Mouse (Mus musculus): ENCODE data around the gene Trio. TPM values are rescaled to one million over a fixed set of nuclear protein-coding genes. Genes with fewer than 3 reads are reported as not detected.

Trio gene
- polyA plus RNA-seq, 1 experiment from 2014 or later, result 69.8 TPM

DNA sequence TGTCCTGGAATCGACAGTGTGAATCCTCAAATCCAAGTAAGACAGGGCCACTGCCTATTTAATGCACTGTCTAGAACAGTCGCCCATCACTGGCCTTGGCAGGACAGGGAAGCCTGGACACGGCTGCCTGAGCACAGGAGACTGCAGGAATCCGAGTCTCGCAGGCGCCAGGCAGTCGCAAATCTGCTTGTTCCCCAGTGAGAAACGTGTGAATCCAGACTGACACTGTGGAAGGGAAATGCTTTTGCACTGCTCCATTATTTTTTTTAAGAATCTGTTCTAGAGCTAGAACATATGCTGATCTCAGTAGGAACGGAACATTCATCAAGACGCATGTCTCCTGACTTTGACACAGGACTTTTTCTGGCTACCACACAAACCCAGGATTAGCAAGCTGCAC lies 208.6 kb downstream of the Trio start:
- peaks cover 21% of the 10 kb centered on the region for H3K4me1 ChIP-seq
- peaks cover 66% of the 10 kb centered on the region for H3K36me3 ChIP-seq
- no peaks in the 10 kb centered on the region for H3K27me3 ChIP-seq
- WGBS, result 83% methylated on average over 10 of the region's 10 CpGs
- H3K9ac ChIP-seq, result no peak overlapping the region
- no peak overlapping the region for H3K27ac ChIP-seq
- no peak overlapping the region for H3K4me2 ChIP-seq (replicated peaks)
- no peaks in the 10 kb centered on the region for H3K9me3 ChIP-seq
- no peak overlapping the region for H3K4me3 ChIP-seq
- ATAC-seq (ENCODE audit: insufficient number of reproducible peaks, insufficient read depth, low FRiP score, low TSS enrichment), result no peak

DNA sequence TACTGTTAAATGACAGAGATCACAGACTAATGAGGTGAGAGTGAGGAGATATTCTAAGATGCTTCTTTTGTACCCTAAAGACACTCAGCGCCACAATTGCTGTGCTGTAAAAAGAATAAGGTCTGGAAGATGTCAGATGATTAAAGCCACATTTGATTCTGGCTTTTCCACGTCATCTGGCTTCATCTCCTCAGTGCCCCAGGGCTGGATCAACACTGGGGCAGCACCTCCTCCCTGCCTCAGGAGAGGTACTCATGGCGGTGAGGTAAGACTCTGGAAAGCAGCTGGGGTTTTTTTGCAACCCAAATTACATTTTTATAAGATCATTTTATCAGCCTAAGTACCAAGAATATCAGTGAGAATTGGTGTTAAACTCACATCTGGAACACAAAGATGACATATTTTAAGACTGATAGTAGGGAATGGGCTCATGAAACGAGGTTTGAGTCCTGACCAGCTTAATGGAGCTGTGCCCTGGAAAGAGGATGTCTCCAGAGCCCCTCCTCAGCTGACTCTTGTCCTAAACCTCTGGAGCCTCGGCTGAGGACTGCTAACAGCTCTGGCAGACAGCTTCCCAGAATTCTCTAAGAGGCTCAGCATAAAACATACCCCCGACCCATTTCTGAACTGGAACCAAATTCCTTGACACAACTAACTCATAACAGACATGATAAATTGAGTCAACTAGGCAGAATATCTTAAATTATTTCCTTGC lies 210.8 kb downstream of the Trio start:
- peak overlapping the region; percentile 71 for H3K27ac ChIP-seq
- no peak overlapping the region for H3K4me3 ChIP-seq
- no peak overlapping the region for H3K9ac ChIP-seq
- 33% methylated on average over 6 of the region's 6 CpGs for WGBS
- no peak overlapping the region for H3K4me2 ChIP-seq (replicated peaks)
- H3K9me3 ChIP-seq, result no peaks in the 10 kb centered on the region
- H3K36me3 ChIP-seq, result peaks cover 58% of the 10 kb centered on the region
- peaks cover 39% of the 10 kb centered on the region for H3K4me1 ChIP-seq
- H3K27me3 ChIP-seq, result no peaks in the 10 kb centered on the region
- no peak for ATAC-seq (ENCODE audit: insufficient number of reproducible peaks, insufficient read depth, low FRiP score, low TSS enrichment)

- Histone ChIP-seq H3K9ac (no peak overlapping the region), H3K9me3 (no peaks in the 10 kb centered on the region), H3K27me3 (no peaks in the 10 kb centered on the region), H3K27ac (peak overlapping the region; percentile 87), H3K36me3 (peaks cover 28% of the 10 kb centered on the region), H3K4me1 (peaks cover 72% of the 10 kb centered on the region), H3K4me2 (replicated peaks) (no peak overlapping the region), H3K4me3 (no peak overlapping the region)
- 34% methylated on average over 12 of the region's 12 CpGs for WGBS
- no peak for ATAC-seq (ENCODE audit: insufficient number of reproducible peaks, insufficient read depth, low FRiP score, low TSS enrichment)
These were observed 214.7 kb downstream of the Trio start for GRCm38 (mm10) chr15:27810793-27811488.

GRCm38 (mm10) chr15:27810262-27810661 lies 215.4 kb downstream of the Trio start:
- WGBS, result 22% methylated on average over 7 of the region's 7 CpGs

DNA sequence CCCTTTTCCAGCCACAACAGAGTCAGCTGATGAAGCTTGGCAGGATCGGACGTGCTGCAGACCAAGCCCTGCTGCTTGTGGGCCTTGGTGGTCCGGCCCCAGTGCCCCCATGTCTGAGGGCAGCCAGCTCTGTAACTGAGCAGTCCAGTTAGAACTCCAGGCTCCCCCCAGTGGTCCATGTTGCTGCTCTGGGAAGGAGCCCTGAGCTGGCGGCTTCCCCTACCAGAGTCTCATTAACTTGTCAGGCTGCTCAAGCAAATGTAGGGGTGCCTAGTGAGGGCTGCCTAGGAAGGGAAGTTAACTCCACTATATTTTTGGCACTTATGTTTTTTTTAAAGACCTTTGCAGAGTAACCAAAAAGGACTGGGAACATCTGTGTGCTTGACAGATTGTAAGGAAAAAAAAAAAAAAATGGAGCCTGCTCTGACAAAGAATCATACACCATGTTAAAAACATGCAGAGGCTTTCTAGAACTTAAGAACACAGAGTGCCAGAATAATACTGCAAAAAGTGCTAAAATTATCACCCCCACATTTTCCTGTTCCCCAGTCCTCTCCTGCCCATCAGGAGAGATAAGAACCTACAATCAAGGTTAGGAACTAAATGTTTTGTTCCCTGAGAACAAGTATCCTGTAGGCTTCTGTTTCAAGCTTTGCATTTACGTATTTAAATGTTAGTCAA lies 216.9 kb downstream of the Trio start:
- peaks cover 75% of the 10 kb centered on the region for H3K4me1 ChIP-seq
- no peak overlapping the region for H3K9ac ChIP-seq
- no peaks in the 10 kb centered on the region for H3K9me3 ChIP-seq
- peak overlapping the region; percentile 83 for H3K27ac ChIP-seq
- no peak overlapping the region for H3K4me3 ChIP-seq
- no peak overlapping the region for H3K4me2 ChIP-seq (replicated peaks)
- WGBS, result 26% methylated on average over 5 of the region's 5 CpGs
- peaks cover 41% of the 10 kb centered on the region for H3K36me3 ChIP-seq
- peak; percentile 48; the same call in 1 of the 2 replicates for ATAC-seq (ENCODE audit: insufficient number of reproducible peaks, insufficient read depth, low FRiP score, low TSS enrichment)
- H3K27me3 ChIP-seq, result no peaks in the 10 kb centered on the region

More at GRCm38 (mm10) chr15:27810262-27810661, 215.4 kb downstream of the Trio start:
- Histone ChIP-seq H3K27ac (peak overlapping the region; percentile 87), H3K4me2 (replicated peaks) (no peak overlapping the region), H3K4me1 (peaks cover 72% of the 10 kb centered on the region), H3K4me3 (no peak overlapping the region), H3K27me3 (no peaks in the 10 kb centered on the region), H3K36me3 (peaks cover 30% of the 10 kb centered on the region), H3K9ac (no peak overlapping the region), H3K9me3 (no peaks in the 10 kb centered on the region)
- no peak for ATAC-seq (ENCODE audit: insufficient number of reproducible peaks, insufficient read depth, low FRiP score, low TSS enrichment)

DNA sequence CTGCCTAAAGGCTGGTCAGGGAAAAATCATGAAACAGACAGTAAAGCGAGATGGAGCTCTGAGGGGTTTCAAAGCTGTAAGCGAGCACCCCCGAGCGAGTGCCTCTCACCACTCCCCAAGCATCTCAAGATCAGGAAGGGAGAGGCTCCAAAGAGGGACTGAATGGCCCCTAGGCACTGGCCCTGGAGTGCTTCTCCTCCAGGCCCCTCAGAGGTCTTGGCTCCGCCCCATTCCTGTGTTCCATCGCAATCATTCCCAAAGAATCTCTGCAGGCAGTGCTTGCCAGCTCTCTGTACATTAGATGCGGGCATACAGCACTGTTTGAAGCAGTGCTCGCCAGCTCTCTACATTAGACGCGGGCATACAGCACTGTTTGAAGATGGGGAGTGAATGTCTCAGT lies 219.4 kb downstream of the Trio start:
- Histone ChIP-seq H3K4me3 (no peak overlapping the region), H3K9me3 (no peaks in the 10 kb centered on the region), H3K4me2 (replicated peaks) (no peak overlapping the region), H3K36me3 (peaks cover 31% of the 10 kb centered on the region), H3K4me1 (peaks cover 88% of the 10 kb centered on the region), H3K9ac (no peak overlapping the region), H3K27me3 (no peaks in the 10 kb centered on the region), H3K27ac (peak overlapping the region; percentile 46)
- no peak for ATAC-seq (ENCODE audit: insufficient number of reproducible peaks, insufficient read depth, low FRiP score, low TSS enrichment)
- WGBS, result 58% methylated on average over 10 of the region's 10 CpGs

DNA sequence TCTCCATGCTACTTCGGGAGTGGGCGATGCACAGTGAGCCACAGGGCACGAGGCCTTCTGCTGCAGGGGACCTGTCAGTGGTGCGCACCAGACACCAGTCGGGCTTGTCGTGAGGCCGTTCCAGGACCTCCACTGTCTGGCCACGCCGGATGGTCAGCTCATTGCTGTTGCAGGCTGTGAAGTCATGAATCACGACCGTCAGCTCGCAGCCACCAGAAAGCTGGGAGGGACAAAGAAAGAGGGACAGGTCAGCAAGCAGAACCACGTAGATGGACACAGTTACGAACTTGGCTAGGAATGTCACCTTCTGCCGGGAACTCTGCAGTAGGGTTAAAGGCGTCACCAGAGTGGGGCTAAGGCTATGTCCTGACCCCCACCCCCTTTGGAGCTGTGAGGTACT lies 220.0 kb downstream of the Trio start:
- Histone ChIP-seq H3K4me1 (peaks cover 86% of the 10 kb centered on the region), H3K4me2 (replicated peaks) (no peak overlapping the region), H3K36me3 (peaks cover 31% of the 10 kb centered on the region), H3K27me3 (no peaks in the 10 kb centered on the region), H3K4me3 (no peak overlapping the region), H3K27ac (peak overlapping the region; percentile 46; the same call in 1 of the 2 replicates), H3K9me3 (no peaks in the 10 kb centered on the region), H3K9ac (no peak overlapping the region)
- no peak for ATAC-seq (ENCODE audit: insufficient number of reproducible peaks, insufficient read depth, low FRiP score, low TSS enrichment)
- WGBS, result 87% methylated on average over 16 of the region's 16 CpGs

DNA sequence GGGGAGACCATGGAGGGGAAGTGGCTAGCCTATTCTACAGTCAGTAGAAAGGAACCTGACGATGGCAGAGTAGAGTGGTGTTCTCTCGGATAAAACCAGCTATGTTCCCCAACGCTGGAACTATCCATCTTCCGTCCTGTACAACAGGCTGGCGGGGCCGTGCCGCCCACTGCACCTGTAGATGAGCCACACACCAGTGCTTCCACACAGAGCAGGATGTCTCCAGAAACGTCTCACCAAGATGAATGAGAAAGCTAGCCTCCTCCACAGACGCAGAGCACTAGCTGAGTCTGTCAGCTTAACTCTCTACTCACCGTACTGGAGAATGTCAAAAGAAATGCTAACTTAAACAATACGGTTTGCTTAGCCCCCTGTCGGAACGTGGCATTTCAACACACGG lies 221.2 kb downstream of the Trio start:
- Histone ChIP-seq H3K27ac (peak overlapping the region; percentile 85), H3K9me3 (no peaks in the 10 kb centered on the region), H3K4me1 (peaks cover 83% of the 10 kb centered on the region), H3K4me2 (replicated peaks) (no peak overlapping the region), H3K9ac (0 out of 2 replicates have a peak overlapping the region, but pooled peaks have one; percentile 5), H3K27me3 (no peaks in the 10 kb centered on the region), H3K36me3 (peaks cover 31% of the 10 kb centered on the region), H3K4me3 (no peak overlapping the region)
- no peak for ATAC-seq (ENCODE audit: insufficient number of reproducible peaks, insufficient read depth, low FRiP score, low TSS enrichment)
- 70% methylated on average over 14 of the region's 14 CpGs for WGBS

GRCm38 (mm10) chr15:27803568-27804345 lies 221.9 kb downstream of the Trio start:
- Histone ChIP-seq H3K9ac (peak overlapping the region; percentile 21; the same call in 1 of the 2 replicates), H3K27me3 (no peaks in the 10 kb centered on the region), H3K4me2 (replicated peaks) (no peak overlapping the region), H3K27ac (peak overlapping the region; percentile 85), H3K4me1 (peaks cover 81% of the 10 kb centered on the region), H3K9me3 (no peaks in the 10 kb centered on the region), H3K36me3 (peaks cover 31% of the 10 kb centered on the region), H3K4me3 (no peak overlapping the region)
- WGBS, result 42% methylated on average over 18 of the region's 18 CpGs
- 0 out of 2 replicates have a peak, but pooled peaks have one; percentile 25 for ATAC-seq (ENCODE audit: insufficient number of reproducible peaks, insufficient read depth, low FRiP score, low TSS enrichment)

GRCm38 (mm10) chr15:27802243-27802642 lies 223.4 kb downstream of the Trio start:
- Histone ChIP-seq H3K27ac (peak overlapping the region; percentile 85; the same call in 1 of the 2 replicates), H3K4me3 (no peak overlapping the region), H3K27me3 (no peaks in the 10 kb centered on the region), H3K4me2 (replicated peaks) (no peak overlapping the region), H3K9me3 (no peaks in the 10 kb centered on the region), H3K36me3 (peaks cover 31% of the 10 kb centered on the region), H3K4me1 (peaks cover 82% of the 10 kb centered on the region), H3K9ac (no peak overlapping the region)
- 78% methylated on average over 12 of the region's 12 CpGs for WGBS
- no peak for ATAC-seq (ENCODE audit: insufficient number of reproducible peaks, insufficient read depth, low FRiP score, low TSS enrichment)

GRCm38 (mm10) chr15:27801177-27801576 lies 224.5 kb downstream of the Trio start:
- H3K9me3 ChIP-seq, result no peaks in the 10 kb centered on the region
- peaks cover 34% of the 10 kb centered on the region for H3K36me3 ChIP-seq
- no peaks in the 10 kb centered on the region for H3K27me3 ChIP-seq
- H3K4me2 ChIP-seq (replicated peaks), result no peak overlapping the region
- 75% methylated on average over 4 of the region's 4 CpGs for WGBS
- H3K27ac ChIP-seq, result no peak overlapping the region
- H3K9ac ChIP-seq, result no peak overlapping the region
- H3K4me3 ChIP-seq, result no peak overlapping the region
- H3K4me1 ChIP-seq, result peaks cover 82% of the 10 kb centered on the region
- ATAC-seq (ENCODE audit: insufficient number of reproducible peaks, insufficient read depth, low FRiP score, low TSS enrichment), result no peak
